Mouse (Mus musculus) myocyte (in vitro differentiated cells): ENCODE measurements at regions not wholly inside any gene's neighbourhood (a gene's known extent, or its start where the extent isn't known, plus 50 kb on each side); places are given as distances from the start of the nearest gene placed in this dataset.

ENCODE experiments used
- CEBPB ChIP-seq: IDR thresholded peaks from 2 replicates; pipeline ENCODE4 v1.6.1; 2011; ENCODE audit warnings: mild to moderate bottlenecking, moderate library complexity; ENCODE audit not compliant: poor library complexity, insufficient read depth, severe bottlenecking
- E2F4 ChIP-seq: IDR thresholded peaks from one replicate; pipeline ENCODE4 v1.6.1; 2011; ENCODE audit warnings: mild to moderate bottlenecking, control low read depth, moderate library complexity; ENCODE audit not compliant: insufficient read depth
- MAX ChIP-seq: IDR thresholded peaks from one replicate; pipeline ENCODE4 v1.6.1; 2011; ENCODE audit warnings: low read depth, mild to moderate bottlenecking, control low read depth
- MYOD1 ChIP-seq, 3 experiments: IDR thresholded peaks; one replicate each; pipeline ENCODE4 v1.6.1; 2011; ENCODE audit warnings: control low read depth in 2 of 3, low read depth in 2 of 3, mild to moderate bottlenecking in 2 of 3, moderate library complexity in 1 of 3; ENCODE audit not compliant: insufficient read length in 2 of 3, control insufficient read depth in 1 of 3
- MYOG ChIP-seq, 3 experiments: IDR thresholded peaks; one replicate each; pipeline ENCODE4 v1.6.1; 2011; ENCODE audit warnings: control low read depth in 2 of 3, low read depth in 2 of 3, mild to moderate bottlenecking in 2 of 3; ENCODE audit not compliant: insufficient read length in 2 of 3, control insufficient read depth in 1 of 3, insufficient read depth in 1 of 3
- POLR2A ChIP-seq: IDR thresholded peaks from one replicate; pipeline ENCODE4 v1.6.1; 2011; ENCODE audit warnings: low read depth, mild to moderate bottlenecking, control low read depth, moderate library complexity; ENCODE audit not compliant: insufficient read length
- POLR2AphosphoS2 ChIP-seq: IDR thresholded peaks from one replicate; pipeline ENCODE4 v1.6.1; 2011; ENCODE audit warnings: low read depth, control low read depth; ENCODE audit not compliant: insufficient read length
- REST ChIP-seq: IDR thresholded peaks from one replicate; pipeline ENCODE4 v1.6.1; 2011; ENCODE audit warnings: mild to moderate bottlenecking, control low read depth, moderate library complexity; ENCODE audit not compliant: insufficient read depth, insufficient read length
- SRF ChIP-seq: IDR thresholded peaks from one replicate; pipeline ENCODE4 v1.6.1; 2011; ENCODE audit warnings: low read depth; ENCODE audit not compliant: control insufficient read depth, insufficient read length
- TCF12 ChIP-seq: IDR thresholded peaks from one replicate; pipeline ENCODE4 v1.6.1; 2011; ENCODE audit warnings: mild to moderate bottlenecking, control low read depth; ENCODE audit not compliant: poor library complexity, insufficient read depth, severe bottlenecking
- TCF3 ChIP-seq: IDR thresholded peaks from one replicate; pipeline ENCODE4 v1.6.1; 2011; ENCODE audit warnings: low read depth, control low read depth; ENCODE audit not compliant: insufficient read length
- USF1 ChIP-seq: IDR thresholded peaks from one replicate; pipeline ENCODE4 v1.6.1; 2011; ENCODE audit warnings: low read depth, mild to moderate bottlenecking, control low read depth, moderate library complexity

DNA sequence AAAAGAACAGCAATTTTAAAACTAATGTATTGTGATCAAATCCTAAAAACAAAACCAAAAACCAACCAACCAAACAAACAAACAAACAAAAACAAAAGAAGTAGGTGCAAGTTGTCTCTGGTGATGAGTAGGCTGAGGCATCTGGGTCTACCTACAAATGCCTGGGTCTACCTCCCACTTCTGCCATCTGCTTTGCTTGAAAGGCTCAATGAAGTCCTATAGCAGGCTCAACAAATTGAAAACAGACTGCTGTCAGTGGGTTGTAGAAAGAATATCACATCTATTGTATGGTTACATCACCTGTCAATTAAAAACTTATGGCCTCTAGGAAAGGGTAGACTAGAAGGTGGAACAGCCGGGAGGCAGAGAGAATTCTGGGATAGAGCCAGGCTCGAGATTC is 197.4 kb upstream of the Afdn start:
- no peak for TF ChIP-seq E2F4
- TF ChIP-seq POLR2A: no peak
- TF ChIP-seq MAX: no peak
- TF ChIP-seq USF1: no peak
- no peak for TF ChIP-seq MYOG (IDR thresholded peaks at IDR 0.05; ENCODE audit: control insufficient read depth in 1 of 3, insufficient read depth in 1 of 3, insufficient read length in 2 of 3, low read depth in 2 of 3)
- TF ChIP-seq CEBPB: no peak
- TF ChIP-seq TCF3: no peak
- TF ChIP-seq POLR2AphosphoS2: no peak
- TF ChIP-seq REST: no peak
- no peak for TF ChIP-seq TCF12
- TF ChIP-seq MYOD1 (IDR thresholded peaks at IDR 0.05; ENCODE audit: control insufficient read depth in 1 of 3, insufficient read length in 2 of 3, low read depth in 2 of 3): no peak
- TF ChIP-seq SRF: no peak
